Mouse (Mus musculus): ENCODE results near the gene 1700007K13Rik. TPM values are rescaled to one million over a fixed set of nuclear protein-coding genes. Genes with fewer than 3 reads are reported as not detected.

The 1700007K13Rik gene
- polyA plus RNA-seq, 1 experiment from 2014 or later: 0.29 TPM

- Histone ChIP-seq H3K4me2 (no peak overlapping the region), H3K36me3 (peaks cover 4% of the 10 kb centered on the region), H3K9ac (no peak overlapping the region), H3K4me3 (no peak overlapping the region), H3K9me3 (replicated peaks) (no peaks in the 10 kb centered on the region), H3K27me3 (replicated peaks) (peaks cover 20% of the 10 kb centered on the region), H3K4me1 (replicated peaks) (peaks cover 4% of the 10 kb centered on the region; the same call in 1 of the 2 replicates), H3K27ac (ENCODE audit: poor library complexity, severe bottlenecking) (no peak overlapping the region)
- no peak for ATAC-seq (ENCODE audit: insufficient number of reproducible peaks, low FRiP score)
- WGBS: 76% methylated on average over 4 of the region's 4 CpGs
Observed at GRCm38 (mm10) chr2:28445082-28445481, 21.1 kb downstream of the 1700007K13Rik start.

- no peak for ATAC-seq (ENCODE audit: insufficient number of reproducible peaks, low FRiP score)
- Histone ChIP-seq H3K4me2 (no peak overlapping the region), H3K4me1 (replicated peaks) (no peaks in the 10 kb centered on the region), H3K4me3 (no peak overlapping the region), H3K27ac (ENCODE audit: poor library complexity, severe bottlenecking) (no peak overlapping the region), H3K9me3 (replicated peaks) (no peaks in the 10 kb centered on the region; the same call in 1 of the 2 replicates), H3K27me3 (replicated peaks) (peaks cover 10% of the 10 kb centered on the region), H3K36me3 (no peaks in the 10 kb centered on the region), H3K9ac (no peak overlapping the region)
- 71% methylated on average over 6 of the region's 6 CpGs for WGBS
Observed at GRCm38 (mm10) chr2:28440842-28441241, 25.3 kb downstream of the 1700007K13Rik start.

GRCm38 (mm10) chr2:28435401-28435800 lies 30.7 kb downstream of the 1700007K13Rik start:
- no peak overlapping the region for H3K27ac ChIP-seq (ENCODE audit: poor library complexity, severe bottlenecking)
- H3K9ac ChIP-seq: no peak overlapping the region
- no peak overlapping the region for H3K4me2 ChIP-seq
- H3K36me3 ChIP-seq: no peaks in the 10 kb centered on the region
- H3K9me3 ChIP-seq (replicated peaks): no peaks in the 10 kb centered on the region; the same call in 1 of the 2 replicates
- 0 out of 2 replicates have a peak, but pooled peaks cover 4% of the 10 kb centered on the region for H3K4me1 ChIP-seq (replicated peaks)
- ATAC-seq (ENCODE audit: insufficient number of reproducible peaks, low FRiP score): no peak
- no peaks in the 10 kb centered on the region for H3K27me3 ChIP-seq (replicated peaks)
- WGBS: 85% methylated on average over 11 of the region's 11 CpGs
- H3K4me3 ChIP-seq: no peak overlapping the region

GRCm38 (mm10) chr2:28433512-28433911 lies 32.6 kb downstream of the 1700007K13Rik start:
- H3K4me2 ChIP-seq: no peak overlapping the region
- no peaks in the 10 kb centered on the region; the same call in 1 of the 2 replicates for H3K9me3 ChIP-seq (replicated peaks)
- H3K27me3 ChIP-seq (replicated peaks): no peaks in the 10 kb centered on the region
- no peak overlapping the region for H3K9ac ChIP-seq
- 0 out of 2 replicates have a peak, but pooled peaks cover 4% of the 10 kb centered on the region for H3K4me1 ChIP-seq (replicated peaks)
- no peaks in the 10 kb centered on the region for H3K36me3 ChIP-seq
- H3K27ac ChIP-seq (ENCODE audit: poor library complexity, severe bottlenecking): no peak overlapping the region
- no peak for ATAC-seq (ENCODE audit: insufficient number of reproducible peaks, low FRiP score)
- H3K4me3 ChIP-seq: no peak overlapping the region
- 0% methylated on average over 1 of the region's 2 CpGs for WGBS

- Histone ChIP-seq H3K9ac (no peak overlapping the region), H3K4me1 (replicated peaks) (0 out of 2 replicates have a peak, but pooled peaks cover 4% of the 10 kb centered on the region), H3K4me3 (no peak overlapping the region), H3K27ac (ENCODE audit: poor library complexity, severe bottlenecking) (no peak overlapping the region), H3K9me3 (replicated peaks) (no peaks in the 10 kb centered on the region; the same call in 1 of the 2 replicates), H3K27me3 (replicated peaks) (no peaks in the 10 kb centered on the region), H3K36me3 (no peaks in the 10 kb centered on the region), H3K4me2 (no peak overlapping the region)
- ATAC-seq (ENCODE audit: insufficient number of reproducible peaks, low FRiP score): no peak
- 7% methylated on average over 1 of the region's 1 CpGs for WGBS
Observed at GRCm38 (mm10) chr2:28432811-28433210, 33.3 kb downstream of the 1700007K13Rik start.

GRCm38 (mm10) chr2:28430846-28431245 lies 35.3 kb downstream of the 1700007K13Rik start:
- Histone ChIP-seq H3K27me3 (replicated peaks) (no peaks in the 10 kb centered on the region), H3K36me3 (no peaks in the 10 kb centered on the region), H3K27ac (ENCODE audit: poor library complexity, severe bottlenecking) (no peak overlapping the region), H3K9ac (no peak overlapping the region), H3K4me3 (no peak overlapping the region), H3K4me1 (replicated peaks) (0 out of 2 replicates have a peak, but pooled peaks cover 4% of the 10 kb centered on the region), H3K4me2 (no peak overlapping the region), H3K9me3 (replicated peaks) (no peaks in the 10 kb centered on the region)
- 34% methylated on average over 6 of the region's 6 CpGs for WGBS
- ATAC-seq (ENCODE audit: insufficient number of reproducible peaks, low FRiP score): no peak

GRCm38 (mm10) chr2:28427226-28427625 lies 38.9 kb downstream of the 1700007K13Rik start:
- ATAC-seq (ENCODE audit: insufficient number of reproducible peaks, low FRiP score): no peak
- no peaks in the 10 kb centered on the region for H3K4me1 ChIP-seq (replicated peaks)

GRCm38 (mm10) chr2:28423167-28423566 lies 43.0 kb downstream of the 1700007K13Rik start:
- no peak for ATAC-seq (ENCODE audit: insufficient number of reproducible peaks, low FRiP score)
- H3K4me3 ChIP-seq: no peak overlapping the region
- no peak overlapping the region for H3K9ac ChIP-seq
- WGBS: 34% methylated on average over 3 of the region's 3 CpGs
- H3K4me1 ChIP-seq (replicated peaks): no peaks in the 10 kb centered on the region
- H3K27me3 ChIP-seq (replicated peaks): peaks cover 10% of the 10 kb centered on the region
- H3K36me3 ChIP-seq: no peaks in the 10 kb centered on the region
- H3K9me3 ChIP-seq (replicated peaks): no peaks in the 10 kb centered on the region
- H3K4me2 ChIP-seq: no peak overlapping the region
- H3K27ac ChIP-seq (ENCODE audit: poor library complexity, severe bottlenecking): no peak overlapping the region

More at GRCm38 (mm10) chr2:28427226-28427625, 38.9 kb downstream of the 1700007K13Rik start:
- H3K9me3 ChIP-seq (replicated peaks): no peaks in the 10 kb centered on the region
- no peak overlapping the region for H3K9ac ChIP-seq
- H3K27me3 ChIP-seq (replicated peaks): no peaks in the 10 kb centered on the region
- H3K4me2 ChIP-seq: no peak overlapping the region
- H3K36me3 ChIP-seq: no peaks in the 10 kb centered on the region
- H3K27ac ChIP-seq (ENCODE audit: poor library complexity, severe bottlenecking): no peak overlapping the region
- no peak overlapping the region for H3K4me3 ChIP-seq
- 86% methylated on average over 6 of the region's 6 CpGs for WGBS

- no peak overlapping the region for H3K27ac ChIP-seq (ENCODE audit: poor library complexity, severe bottlenecking)
- ATAC-seq (ENCODE audit: insufficient number of reproducible peaks, low FRiP score): no peak
- H3K27me3 ChIP-seq (replicated peaks): peaks cover 10% of the 10 kb centered on the region
- H3K36me3 ChIP-seq: no peaks in the 10 kb centered on the region
- H3K9me3 ChIP-seq (replicated peaks): no peaks in the 10 kb centered on the region
- no peak overlapping the region for H3K4me3 ChIP-seq
- WGBS: 21% methylated on average over 4 of the region's 4 CpGs
- no peak overlapping the region for H3K4me2 ChIP-seq
- H3K4me1 ChIP-seq (replicated peaks): peaks cover 15% of the 10 kb centered on the region
- no peak overlapping the region for H3K9ac ChIP-seq
Observed at GRCm38 (mm10) chr2:28419898-28420297, 46.2 kb downstream of the 1700007K13Rik start.

- ATAC-seq (ENCODE audit: insufficient number of reproducible peaks, low FRiP score): no peak
- WGBS: 47% methylated on average over 2 of the region's 2 CpGs
- Histone ChIP-seq H3K4me1 (replicated peaks) (peaks cover 19% of the 10 kb centered on the region), H3K9ac (no peak overlapping the region), H3K9me3 (replicated peaks) (no peaks in the 10 kb centered on the region), H3K36me3 (no peaks in the 10 kb centered on the region), H3K4me2 (no peak overlapping the region), H3K27me3 (replicated peaks) (peaks cover 19% of the 10 kb centered on the region), H3K4me3 (no peak overlapping the region), H3K27ac (ENCODE audit: poor library complexity, severe bottlenecking) (no peak overlapping the region)
Observed at GRCm38 (mm10) chr2:28418034-28418433, 48.1 kb downstream of the 1700007K13Rik start.

GRCm38 (mm10) chr2:28416511-28416910 lies 49.6 kb downstream of the 1700007K13Rik start:
- WGBS: 94% methylated on average over 1 of the region's 1 CpGs
- no peak for ATAC-seq (ENCODE audit: insufficient number of reproducible peaks, low FRiP score)
- Histone ChIP-seq H3K36me3 (no peaks in the 10 kb centered on the region), H3K9ac (no peak overlapping the region), H3K27ac (ENCODE audit: poor library complexity, severe bottlenecking) (no peak overlapping the region), H3K4me2 (no peak overlapping the region), H3K9me3 (replicated peaks) (no peaks in the 10 kb centered on the region), H3K4me1 (replicated peaks) (peaks cover 19% of the 10 kb centered on the region), H3K4me3 (no peak overlapping the region), H3K27me3 (replicated peaks) (peaks cover 30% of the 10 kb centered on the region)
